Mouse (Mus musculus) liver (tissue): ENCODE measurements around the gene Kmt2e.
A peak's percentile ranks its signal among the peaks of the same experiment; 100 is the strongest.

Experiments used
- DNase-seq: peaks from one replicate; pipeline ENCODE4 v3.0.0-alpha.2; 2020; ENCODE audit warnings: mixed read lengths

The Kmt2e gene

GRCm38 (mm10) chr5:23433720-23434597, at the start of gene Kmt2e:
Gene Kmt2e (plus strand): TSS chr5:23434441.
- peak; percentile 92 for DNase-seq

- DNase-seq, result no peak
These were observed 49.1 kb upstream of the Kmt2e start for GRCm38 (mm10) chr5:23385136-23385535.

GRCm38 (mm10) chr5:23385763-23386217, 48.5 kb upstream of the Kmt2e start:
- DNase-seq, result no peak

- peak; percentile 73 for DNase-seq
These were observed 47.5 kb upstream of the Kmt2e start for GRCm38 (mm10) chr5:23386562-23387312.

- DNase-seq, result no peak
These were observed 47.0 kb upstream of the Kmt2e start for GRCm38 (mm10) chr5:23387313-23387666.

GRCm38 (mm10) chr5:23388091-23388490, 46.1 kb upstream of the Kmt2e start:
- no peak for DNase-seq

DNA sequence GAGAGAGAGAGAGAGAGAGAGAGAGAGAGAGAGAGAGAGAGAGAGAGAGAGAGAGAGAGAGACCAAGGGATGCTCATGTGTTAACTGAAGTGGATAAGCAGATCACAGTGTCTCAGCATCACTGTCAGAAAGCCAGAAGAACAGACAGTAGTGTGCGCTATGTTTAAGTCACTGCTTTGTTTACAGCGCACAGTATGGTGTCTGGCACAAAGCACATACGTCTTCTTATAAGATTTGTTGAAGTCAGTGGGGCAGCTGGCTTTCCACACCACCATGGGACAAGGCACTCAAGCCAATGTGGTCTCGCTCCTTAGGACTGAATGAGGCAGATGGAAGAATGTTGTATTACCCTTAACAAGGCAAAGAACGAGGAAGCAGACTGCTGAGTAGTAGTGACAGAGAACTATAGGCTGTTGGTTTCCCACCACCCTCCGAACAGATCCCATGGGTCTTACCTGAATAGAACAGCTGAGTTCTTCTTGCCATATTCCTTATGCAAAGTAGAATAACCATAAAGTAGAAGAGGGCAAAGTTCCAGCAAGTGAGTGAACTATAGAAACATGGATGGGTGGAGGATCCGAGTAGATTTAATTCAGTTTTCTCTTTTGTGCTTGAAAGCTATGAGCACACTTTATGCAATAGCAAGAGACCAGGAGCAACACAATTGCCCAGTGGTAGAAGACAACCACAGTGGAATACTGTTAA, 44.5 kb upstream of the Kmt2e start:
- DNase-seq, result no peak

DNA sequence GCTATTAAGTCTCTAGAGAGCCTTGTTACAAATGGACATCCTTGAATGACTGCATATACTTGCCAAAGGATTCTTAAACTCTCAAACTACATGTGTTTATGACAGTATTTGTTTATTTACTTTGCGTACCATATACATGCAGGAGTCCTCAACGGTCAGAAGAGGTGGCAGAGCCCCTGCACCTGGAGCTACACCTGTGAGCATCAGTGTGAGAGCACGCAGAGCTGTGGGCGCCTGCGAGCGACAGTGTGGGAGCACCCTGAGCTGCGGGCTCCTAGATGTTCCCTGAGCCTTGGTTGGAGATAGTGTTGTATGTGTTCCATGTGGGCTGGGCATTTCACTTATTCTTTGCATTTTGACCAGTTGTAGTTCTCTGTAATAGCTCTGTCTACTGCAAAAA, 42.5 kb upstream of the Kmt2e start:
- no peak for DNase-seq

DNA sequence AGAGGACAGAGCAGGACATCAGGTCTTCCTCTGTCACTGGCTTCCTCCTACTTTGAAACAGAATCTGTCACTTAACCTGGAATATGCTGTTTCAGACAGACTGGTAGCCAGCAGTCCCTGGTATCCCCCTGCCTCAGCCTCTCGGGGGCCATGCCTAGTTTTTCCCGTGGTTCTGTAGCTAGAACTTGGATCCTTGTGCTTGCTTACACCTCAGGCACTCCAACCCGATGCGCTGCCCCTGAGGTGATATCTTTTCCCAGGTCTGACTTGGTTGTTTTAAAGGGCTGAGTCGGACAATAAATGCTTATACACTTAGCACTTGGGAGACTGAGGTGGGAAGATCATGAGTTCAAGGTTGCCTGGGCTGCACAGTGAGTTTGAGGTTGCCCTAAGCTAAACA, 40.4 kb upstream of the Kmt2e start:
- no peak for DNase-seq

DNA sequence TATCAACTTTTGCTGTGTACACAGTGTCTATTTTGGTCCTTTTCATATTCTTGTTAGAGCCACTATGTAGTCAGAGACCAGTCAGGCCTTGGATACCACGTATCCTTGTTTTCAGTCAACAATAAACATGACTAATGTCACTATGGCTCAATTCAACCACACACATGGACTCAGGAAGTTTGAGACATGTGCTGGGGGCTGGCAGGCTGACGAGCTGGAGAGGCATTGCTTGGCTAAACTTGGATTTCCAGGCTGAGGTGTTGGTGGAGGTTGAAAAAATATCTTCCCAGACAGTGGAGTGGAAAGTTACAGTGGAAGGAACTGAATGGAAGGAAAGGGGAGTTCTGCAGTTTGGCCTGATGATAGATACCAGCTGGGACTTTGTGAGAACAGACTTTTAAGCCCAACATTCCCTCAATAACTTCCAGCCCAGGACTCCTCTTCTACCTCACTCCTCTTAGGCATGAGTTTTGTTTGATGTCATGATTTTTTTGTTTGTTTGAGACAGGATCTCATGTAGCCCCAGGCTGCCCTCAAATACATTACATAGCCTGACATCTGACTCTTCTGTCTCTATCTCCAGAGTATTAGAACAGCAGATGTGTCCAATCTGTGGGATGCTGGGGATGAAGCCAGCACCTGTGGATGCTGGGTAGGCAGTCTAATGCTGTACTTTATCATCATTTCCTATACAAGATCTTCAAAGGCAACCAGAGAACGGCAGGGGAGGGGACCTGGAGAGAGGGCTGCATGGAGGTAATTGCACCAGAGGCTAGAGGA, 39.7 kb upstream of the Kmt2e start:
- DNase-seq, result no peak

DNA sequence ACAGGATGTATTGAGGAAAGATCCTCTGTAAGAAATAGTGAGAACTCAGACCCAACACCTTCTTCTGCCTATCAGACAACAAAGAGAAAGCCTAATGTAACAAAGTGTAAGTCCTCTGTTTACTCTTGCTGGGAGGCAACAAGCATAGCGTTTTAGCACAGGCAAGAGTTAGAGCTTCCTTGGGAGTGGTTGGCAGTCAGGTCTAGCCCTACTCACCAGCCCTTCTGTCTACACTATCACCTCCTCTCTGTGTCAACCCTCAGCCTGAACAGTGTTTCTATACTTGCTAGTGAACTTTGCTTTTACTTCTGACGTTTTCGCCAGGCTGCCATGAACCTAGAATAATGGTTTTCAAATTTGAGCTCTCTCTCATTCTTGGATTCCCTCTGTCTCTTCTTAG, 38.5 kb upstream of the Kmt2e start:
- no peak for DNase-seq

- DNase-seq, result no peak
These were observed 37.5 kb upstream of the Kmt2e start for GRCm38 (mm10) chr5:23396756-23397155.

DNA sequence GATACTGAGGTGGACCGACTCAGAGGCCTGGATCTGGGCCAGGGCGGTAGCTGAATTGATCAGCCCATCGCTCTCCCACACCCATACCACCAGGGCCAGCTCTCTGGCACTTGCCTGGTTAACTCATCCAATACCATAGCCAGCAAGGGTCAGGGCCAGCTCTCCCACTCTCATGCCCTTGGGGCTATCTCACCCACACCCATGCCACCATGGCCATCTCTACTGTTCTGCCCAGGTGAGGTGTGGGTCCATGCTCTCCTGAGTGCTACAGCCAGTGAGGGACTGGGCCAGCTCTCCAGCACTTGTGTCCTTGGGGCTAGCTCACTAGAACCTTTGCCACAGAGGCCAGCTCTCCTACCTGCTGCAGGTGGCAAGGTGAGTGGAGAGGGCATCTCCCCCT, 34.1 kb upstream of the Kmt2e start:
- no peak for DNase-seq

GRCm38 (mm10) chr5:23400868-23401267, 33.4 kb upstream of the Kmt2e start:
- no peak for DNase-seq

DNA sequence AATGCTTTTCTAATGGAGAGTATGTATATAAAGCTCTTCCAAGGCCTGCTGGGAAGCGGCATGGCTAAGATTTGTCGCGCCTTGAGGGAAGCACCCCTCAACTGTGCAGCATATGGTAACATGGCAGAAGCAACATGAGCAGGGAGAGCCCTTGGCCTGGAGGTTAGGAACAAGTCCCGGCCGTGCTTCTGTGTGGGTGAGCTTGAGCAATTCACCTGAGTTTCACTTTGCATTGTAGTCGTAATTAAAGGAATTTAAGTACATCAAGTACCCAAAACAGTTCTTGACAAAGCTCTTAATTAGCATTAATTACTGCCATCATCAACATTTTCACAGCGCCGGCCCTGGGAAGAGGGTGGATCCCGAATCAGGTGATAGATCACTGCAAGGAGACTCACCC, 32.9 kb upstream of the Kmt2e start:
- no peak for DNase-seq

- no peak for DNase-seq
These were observed 32.2 kb upstream of the Kmt2e start for GRCm38 (mm10) chr5:23401999-23402398.

DNA sequence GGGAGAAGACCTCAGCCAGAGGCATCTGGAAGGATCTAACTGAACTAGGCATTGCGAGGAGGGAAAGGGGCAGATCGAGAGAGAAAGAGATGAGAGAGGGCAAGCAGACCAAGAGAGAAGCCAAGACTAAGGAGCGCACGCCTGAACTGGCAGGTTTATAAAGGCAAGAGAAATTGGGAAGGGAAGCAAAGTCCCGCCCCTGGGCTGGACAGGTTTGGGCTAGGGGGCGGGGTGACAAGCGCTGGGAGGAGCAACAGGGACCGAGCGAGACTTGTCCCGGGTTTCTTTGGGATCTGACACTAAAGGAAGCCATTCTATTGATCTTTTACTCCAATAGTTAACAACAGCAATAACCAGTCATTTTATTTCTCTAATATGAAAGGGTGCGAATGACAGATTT, 31.1 kb upstream of the Kmt2e start:
- DNase-seq, result no peak

GRCm38 (mm10) chr5:23405666-23406404, 28.4 kb upstream of the Kmt2e start:
- DNase-seq, result no peak

GRCm38 (mm10) chr5:23406405-23406745, 27.9 kb upstream of the Kmt2e start:
- DNase-seq, result no peak

GRCm38 (mm10) chr5:23408106-23408505, 26.1 kb upstream of the Kmt2e start:
- DNase-seq, result no peak

- no peak for DNase-seq
These were observed 24.1 kb upstream of the Kmt2e start for GRCm38 (mm10) chr5:23410040-23410717.

- no peak for DNase-seq
These were observed 23.5 kb upstream of the Kmt2e start for GRCm38 (mm10) chr5:23410718-23411101.
